Comparison of ENCODE assay signal across 21 mouse cellular contexts in genomic region chr14:118061766-118062432, GRCm38 (mm10). TPM values are rescaled to one million over a fixed set of nuclear protein-coding genes. Genes with fewer than 3 reads are reported as not detected.
DNase-seq lines count a peak whose midpoint lies in the region; ATAC-seq and TF ChIP-seq lines count a peak whose summit lies in the region.
"Had no signal": no experiment of that assay in that cellular context is flagged by ENCODE, and none has a peak within 500 bp of the region (broad histone marks: within the 10 kb centered on the region; RNA-seq: fewer than 3 reads in every experiment).

No protein-coding gene starts in this region.

- WGBS in forebrain, embryonic 14.5 days = 78% methylated on average over 7 of the region's 7 CpGs
- WGBS in forebrain, embryonic 15.5 days = 79% methylated on average over 7 of the region's 7 CpGs
- whole genome bisulfite sequencing in hindbrain, postnatal 0 days = 71% methylated on average over 7 of the region's 7 CpGs
- 79% methylated on average over 7 of the region's 7 CpGs for WGBS in hindbrain, embryonic 14.5 days
- WGBS in midbrain, postnatal 0 days = 68% methylated on average over 7 of the region's 7 CpGs

- dilution Hi-C loops in CH12.LX (cut with MboI; ENCODE audit: extremely low pct_ligation_motif_present, extremely low pct_unique_long_range_greater_than_20kb, low sequenced_read_pairs) = no loop called here

- no peaks in the 10 kb centered on the region for H3K4me1 ChIP-seq in forebrain, embryonic 14.5 days (ENCODE audit: control insufficient read depth, insufficient read depth, low read length)
- H3K4me1 ChIP-seq in forebrain, embryonic 15.5 days = no peaks in the 10 kb centered on the region
- H3K4me1 ChIP-seq in hindbrain, postnatal 0 days (ENCODE audit: insufficient read depth, low read length) = no peaks in the 10 kb centered on the region
- no peaks in the 10 kb centered on the region for H3K4me1 ChIP-seq in hindbrain, embryonic 14.5 days (replicated peaks; ENCODE audit: control insufficient read depth, insufficient read depth, low read length)
- H3K4me1 ChIP-seq in CH12.LX (ENCODE audit: control insufficient read depth in 1 of 2, insufficient read depth in 2 of 2) = peaks cover 0 to 9% of the 10 kb centered on the region in 2 experiments; a peak in 2 of 4 replicates
- H3K4me1 ChIP-seq in midbrain, postnatal 0 days (ENCODE audit: insufficient read depth, low read length) = no peaks in the 10 kb centered on the region
- H3K4me1 ChIP-seq: embryonic facial prominence, embryonic 10.5 days; heart, embryonic 10.5 days; hindbrain, embryonic 12.5 days had no signal

- TF ChIP-seq RAD21 in CH12.LX (IDR thresholded peaks at IDR 0.05; ENCODE audit: low read depth, low read length) = no peak

- H3K79me2 ChIP-seq in CH12.LX (replicated peaks; ENCODE audit: control insufficient read depth, extremely low read depth, insufficient read depth, poor library complexity, severe bottlenecking) = no peaks in the 10 kb centered on the region

- H3K27me3 ChIP-seq in forebrain, embryonic 14.5 days (replicated peaks; ENCODE audit: control insufficient read depth, insufficient read depth, low read length) = no peaks in the 10 kb centered on the region
- H3K27me3 ChIP-seq in forebrain, embryonic 15.5 days = no peaks in the 10 kb centered on the region
- H3K27me3 ChIP-seq in hindbrain, postnatal 0 days (ENCODE audit: insufficient read depth, low read length) = no peaks in the 10 kb centered on the region
- no peaks in the 10 kb centered on the region for H3K27me3 ChIP-seq in hindbrain, embryonic 14.5 days (ENCODE audit: control insufficient read depth, insufficient read depth, low read length)
- H3K27me3 ChIP-seq in CH12.LX (replicated peaks) = peaks cover 1% of the 10 kb centered on the region
- H3K27me3 ChIP-seq in midbrain, postnatal 0 days (ENCODE audit: insufficient read depth, low read length) = no peaks in the 10 kb centered on the region

- H3K4me3 ChIP-seq in forebrain, embryonic 14.5 days (ENCODE audit: low read depth, low read length) = no peak overlapping the region
- H3K4me3 ChIP-seq in forebrain, embryonic 15.5 days = no peak overlapping the region
- no peak overlapping the region for H3K4me3 ChIP-seq in hindbrain, postnatal 0 days (ENCODE audit: low read length)
- no peak overlapping the region for H3K4me3 ChIP-seq in hindbrain, embryonic 14.5 days (replicated peaks; ENCODE audit: low read length)
- H3K4me3 ChIP-seq in CH12.LX (replicated peaks in 1 of 3; ENCODE audit: low read depth in 2 of 3, low read length in 2 of 3, poor library complexity in 1 of 3) = no peak overlapping the region
- no peak overlapping the region for H3K4me3 ChIP-seq in midbrain, postnatal 0 days (ENCODE audit: low read depth, low read length)
- H3K4me3 ChIP-seq: embryonic facial prominence, embryonic 10.5 days; gastrocnemius, adult 2 months; heart, embryonic 10.5 days; hindbrain, embryonic 12.5 days had no signal

- no peak overlapping the region for H3K4me2 ChIP-seq in forebrain, embryonic 14.5 days (ENCODE audit: low read length)
- no peak overlapping the region for H3K4me2 ChIP-seq in forebrain, embryonic 15.5 days (replicated peaks)
- H3K4me2 ChIP-seq in hindbrain, postnatal 0 days (ENCODE audit: low read depth, low read length) = no peak overlapping the region
- H3K4me2 ChIP-seq in hindbrain, embryonic 14.5 days (replicated peaks) = no peak overlapping the region
- no peak overlapping the region for H3K4me2 ChIP-seq in CH12.LX (ENCODE audit: insufficient read depth, low read depth, poor library complexity, severe bottlenecking)
- H3K4me2 ChIP-seq in midbrain, postnatal 0 days (ENCODE audit: low read depth, low read length, poor library complexity, severe bottlenecking) = no peak overlapping the region
- H3K4me2 ChIP-seq: hindbrain, embryonic 12.5 days had no signal

- H3K9me3 ChIP-seq in forebrain, embryonic 14.5 days (replicated peaks; ENCODE audit: control insufficient read depth, low read length) = no peaks in the 10 kb centered on the region
- H3K9me3 ChIP-seq in forebrain, embryonic 15.5 days = no peaks in the 10 kb centered on the region
- H3K9me3 ChIP-seq in hindbrain, postnatal 0 days (ENCODE audit: low read length) = no peaks in the 10 kb centered on the region
- no peaks in the 10 kb centered on the region for H3K9me3 ChIP-seq in hindbrain, embryonic 14.5 days (ENCODE audit: control insufficient read depth, low read length)
- no peaks in the 10 kb centered on the region for H3K9me3 ChIP-seq in CH12.LX (replicated peaks; ENCODE audit: low read length)
- H3K9me3 ChIP-seq in midbrain, postnatal 0 days (ENCODE audit: low read length) = no peaks in the 10 kb centered on the region
- H3K9me3 ChIP-seq: embryonic facial prominence, embryonic 10.5 days; heart, embryonic 10.5 days; hindbrain, embryonic 12.5 days had no signal

- no peak overlapping the region for H3K9ac ChIP-seq in forebrain, embryonic 14.5 days (ENCODE audit: low read length)
- no peak overlapping the region for H3K9ac ChIP-seq in forebrain, embryonic 15.5 days (replicated peaks)
- no peak overlapping the region for H3K9ac ChIP-seq in hindbrain, postnatal 0 days (replicated peaks; ENCODE audit: low read length)
- no peak overlapping the region for H3K9ac ChIP-seq in hindbrain, embryonic 14.5 days
- H3K9ac ChIP-seq in CH12.LX (ENCODE audit: insufficient read depth, low read depth) = no peak overlapping the region
- no peak overlapping the region for H3K9ac ChIP-seq in midbrain, postnatal 0 days (replicated peaks; ENCODE audit: low read length, poor library complexity, severe bottlenecking)
- H3K9ac ChIP-seq: hindbrain, embryonic 12.5 days had no signal

- TF ChIP-seq EP300 in CH12.LX (IDR thresholded peaks at IDR 0.05; ENCODE audit: low read length) = no peak

- TF ChIP-seq POLR2A in CH12.LX (IDR thresholded peaks at IDR 0.05; ENCODE audit: low read depth, low read length) = no peak

- no peaks in the 10 kb centered on the region for H3K36me3 ChIP-seq in forebrain, embryonic 14.5 days (ENCODE audit: control insufficient read depth, insufficient read depth, low read length)
- no peaks in the 10 kb centered on the region for H3K36me3 ChIP-seq in forebrain, embryonic 15.5 days
- H3K36me3 ChIP-seq in hindbrain, postnatal 0 days (ENCODE audit: insufficient read depth, low read length) = no peaks in the 10 kb centered on the region
- no peaks in the 10 kb centered on the region for H3K36me3 ChIP-seq in hindbrain, embryonic 14.5 days (replicated peaks; ENCODE audit: control insufficient read depth, insufficient read depth)
- no peaks in the 10 kb centered on the region for H3K36me3 ChIP-seq in CH12.LX (replicated peaks in 1 of 2; ENCODE audit: control insufficient read depth in 1 of 2, insufficient read depth in 1 of 2, low read length in 1 of 2)
- H3K36me3 ChIP-seq in midbrain, postnatal 0 days (ENCODE audit: insufficient read depth, low read length) = no peaks in the 10 kb centered on the region
- H3K36me3 ChIP-seq: embryonic facial prominence, embryonic 10.5 days; heart, embryonic 10.5 days; hindbrain, embryonic 12.5 days had no signal

- no peak for ATAC-seq in forebrain, embryonic 14.5 days
- ATAC-seq in forebrain, embryonic 15.5 days (replicated peaks) = no peak
- ATAC-seq in hindbrain, postnatal 0 days = peak; percentile 29; the same call in 1 of the 2 replicates
- ATAC-seq in hindbrain, embryonic 14.5 days (ENCODE audit: low FRiP score) = no peak
- ATAC-seq in midbrain, postnatal 0 days (ENCODE audit: low FRiP score) = peak; percentile 73
- ATAC-seq in inflammation-experienced regulatory T-cells, adult 6 months = no peak
- ATAC-seq: activated CD4-positive, CD25-positive, alpha-beta regulatory T cell, adult 4 months; intestine, embryonic 16.5 days; Patski had no signal

- DNase-seq in forebrain, embryonic 14.5 days (ENCODE audit: low spot score) = peak; percentile 16
- DNase-seq in hindbrain, postnatal 0 days (ENCODE audit: low spot score) = no peak
- no peak for DNase-seq in hindbrain, embryonic 14.5 days (ENCODE audit: low spot score)
- DNase-seq in CH12.LX (ENCODE audit: extremely low read depth) = peak; percentile 21
- DNase-seq in midbrain, postnatal 0 days (ENCODE audit: low spot score) = peak; percentile 14
- DNase-seq: adrenal gland, postnatal 14 days; cerebellum, adult 2 months; cerebellum, postnatal 10 days; gastrocnemius, adult 2 months; gastrocnemius, postnatal 25 days; heart, postnatal 10 days; heart, postnatal 4 days had no signal

- TF ChIP-seq CTCF in hindbrain, postnatal 0 days (IDR thresholded peaks at IDR 0.05; ENCODE audit: low read depth) = no peak
- TF ChIP-seq CTCF in CH12.LX (conservative IDR thresholded peaks at IDR 0.05 in 1 of 2, IDR thresholded peaks at IDR 0.05 in 1 of 2; ENCODE audit: low read depth in 2 of 2, low read length in 2 of 2) = no peak
- no peak for TF ChIP-seq CTCF in midbrain, postnatal 0 days (IDR thresholded peaks at IDR 0.05)

- in situ Hi-C loops in CH12.LX (cut with MboI; ENCODE audit: low pct_ligation_motif_present, low pct_unique_long_range_greater_than_20kb, low sequenced_read_pairs) = no loop called here

- H3K27ac ChIP-seq in forebrain, embryonic 14.5 days (ENCODE audit: low read depth, low read length) = no peak overlapping the region
- H3K27ac ChIP-seq in forebrain, embryonic 15.5 days (replicated peaks) = no peak overlapping the region
- H3K27ac ChIP-seq in hindbrain, postnatal 0 days = no peak overlapping the region
- H3K27ac ChIP-seq in hindbrain, embryonic 14.5 days = no peak overlapping the region
- no peak overlapping the region for H3K27ac ChIP-seq in CH12.LX (ENCODE audit: insufficient read depth, low read depth)
- H3K27ac ChIP-seq in midbrain, postnatal 0 days (ENCODE audit: low read depth, low read length) = no peak overlapping the region
- H3K27ac ChIP-seq: embryonic facial prominence, embryonic 10.5 days; gastrocnemius, adult 2 months; heart, embryonic 10.5 days; hindbrain, embryonic 12.5 days had no signal

TF ChIP-seq in CH12.LX, 34 proteins besides CTCF, POLR2A, EP300 and RAD21 (continues in another document):
- TF ChIP-seq MAZ (IDR thresholded peaks at IDR 0.05; ENCODE audit: low read depth, low read length) (no peak), ZNF384 (IDR thresholded peaks at IDR 0.05; ENCODE audit: low read depth, low read length) (no peak), HCFC1 (IDR thresholded peaks at IDR 0.05; ENCODE audit: low read depth, low read length) (no peak)

RNA-seq across cellular contexts. Expression of gene Dct, which starts 9.9 kb away (rescaled TPM):
- 7.9 and 8.7 TPM in 2 replicates for polyA plus RNA-seq in forebrain, embryonic 14.5 days (2014; fragmentation: Nextera tagmentation; extraction: Ambion mirVana)
- 7.2 and 7.3 TPM in 2 replicates for polyA plus RNA-seq in forebrain, embryonic 15.5 days (2015; fragmentation: Nextera tagmentation; extraction: Ambion mirVana)
- 0.10 TPM in 1 of 2 replicates, not detected in the other for total RNA-seq in hindbrain, postnatal 0 days (2014; rRNA removed)
- 0.70 and 0.82 TPM in 2 replicates for polyA plus RNA-seq in hindbrain, postnatal 0 days (2015; fragmentation: Nextera tagmentation; extraction: Ambion mirVana)
- 0.70 and 0.80 TPM in 2 replicates for polyA plus RNA-seq in hindbrain, embryonic 14.5 days (2014; fragmentation: Nextera tagmentation; extraction: Ambion mirVana)
- total RNA-seq in CH12.LX (2012; rRNA removed) (not detected in 2 replicates), CH12.LX (2014; rRNA removed) (not detected in 2 replicates)
- 0.23 and 0.34 TPM in 2 replicates for polyA plus RNA-seq in CH12.LX (2012; ENCODE audit: insufficient read length, low read depth)
- 0.49 TPM in 1 of 2 replicates, not detected in the other for total RNA-seq in midbrain, postnatal 0 days (2014; rRNA removed)
- polyA plus RNA-seq in midbrain, postnatal 0 days (2015; fragmentation: Nextera tagmentation; extraction: Ambion mirVana) = 0.44 and 0.63 TPM in 2 replicates
- under 1 TPM in 2 of 3 experiments, not detected in 1; 0.28 to 0.38 TPM for polyA plus RNA-seq in inflammation-experienced regulatory T-cells, adult 6 months (2017; shearing (Covaris generic))
- total RNA-seq: adrenal gland, postnatal 14 days; granulocyte monocyte progenitor cell, adult 5-6 weeks had no signal

Comparison
In these comparisons a context has a peak if more than half of its experiments do, and no peak if none do; other contexts are left out.
1. ATAC-seq: peak in hindbrain, postnatal 0 days (single experiment) and midbrain, postnatal 0 days (single experiment); none in forebrain, embryonic 14.5 days (single experiment), forebrain, embryonic 15.5 days (single experiment), hindbrain, embryonic 14.5 days (single experiment) and inflammation-experienced regulatory T-cells, adult 6 months (single experiment).
2. DNase-seq: peak in forebrain, embryonic 14.5 days (single experiment), CH12.LX (single experiment) and midbrain, postnatal 0 days (single experiment); none in hindbrain, postnatal 0 days (single experiment) and hindbrain, embryonic 14.5 days (single experiment).